Mouse (Mus musculus) kidney, adult 2 months (tissue): ENCODE measurements around the gene Rbm18. TPM values are rescaled to one million over a fixed set of nuclear protein-coding genes. Genes with fewer than 3 reads are reported as not detected.

Source experiments
- DNase-seq: peaks from one replicate; pipeline ENCODE4 v3.0.0; 2021
- H3K27ac ChIP-seq: fragments of 200-500 bp; 2 replicates; pipeline ENCODE4 v1.5.1; 2012; ENCODE audit warnings: low read depth, low read length, control low read depth, inconsistent platforms; ENCODE audit not compliant: insufficient read depth
- H3K27me3 ChIP-seq: fragments of 200-500 bp; replicated peaks from 2 replicates; pipeline ENCODE4 v1.6.1; 2012; ENCODE audit warnings: mild to moderate bottlenecking, moderate library complexity, low read length, inconsistent platforms; ENCODE audit not compliant: control insufficient read depth, insufficient read depth
- H3K36me3 ChIP-seq: fragments of 200-500 bp; 2 replicates; pipeline ENCODE4 v1.6.1; 2012; ENCODE audit warnings: mild to moderate bottlenecking, moderate library complexity, low read length, inconsistent platforms; ENCODE audit not compliant: control insufficient read depth, insufficient read depth
- H3K4me1 ChIP-seq: fragments of 200-500 bp; 2 replicates; pipeline ENCODE4 v1.6.1; 2011; ENCODE audit warnings: low read length; ENCODE audit not compliant: control insufficient read depth, insufficient read depth
- H3K4me3 ChIP-seq: fragments of 200-500 bp; 2 replicates; pipeline ENCODE4 v1.5.1; 2011; ENCODE audit warnings: mild to moderate bottlenecking, low read depth, low read length, control low read depth; ENCODE audit not compliant: insufficient read depth
- CTCF ChIP-seq: fragments of 200-500 bp; conservative IDR thresholded peaks from 2 replicates; pipeline ENCODE4 v1.5.1; 2011; ENCODE audit warnings: low read depth, mild to moderate bottlenecking, control low read depth, low read length, moderate library complexity, mixed read lengths; ENCODE audit not compliant: insufficient read depth, insufficient read length
- POLR2A ChIP-seq: fragments of 200-500 bp; IDR thresholded peaks from one replicate; pipeline ENCODE4 v1.6.1; 2011; ENCODE audit warnings: low read depth, low read length, control low read depth
- WGBS: fragments of 180-500 bp; shearing (Covaris S2); methylation state at CpG from one replicate; pipeline ENCODE4 v1.1.7; 2018; 5-methylcytosine and 5-hydroxymethylcytosine counted together
- polyA plus RNA-seq: library from polyadenylated mRNA; depleted of rRNA; stranded (reverse); fragments of >200 nt; gene quantifications from 2 replicates; pipeline ENCODE4 v1.2.3, GENCODE M21; 2012

The Rbm18 gene
- polyA plus RNA-seq, 1 experiment, result 15.2 TPM

GRCm38 (mm10) chr2:36135887-36136286 is 686 bp downstream of the Rbm18 start:
- WGBS, result under 1% methylated on average over 4 of the region's 4 CpGs
- Histone ChIP-seq H3K4me3 (peak overlapping the region; percentile 85), H3K27me3 (no peaks in the 10 kb centered on the region), H3K36me3 (peaks cover 9% of the 10 kb centered on the region), H3K27ac (peak overlapping the region; percentile 95), H3K4me1 (peaks cover 13% of the 10 kb centered on the region; the same call in 1 of the 2 replicates)
- no peak for DNase-seq
- TF ChIP-seq CTCF (no peak), POLR2A (no peak)

GRCm38 (mm10) chr2:36129051-36129450 is 7.5 kb downstream of the Rbm18 start:
- no peak overlapping the region for H3K27ac ChIP-seq
- DNase-seq, result no peak
- 82% methylated on average over 3 of the region's 3 CpGs for WGBS

GRCm38 (mm10) chr2:36127973-36128372 is 8.6 kb downstream of the Rbm18 start:
- H3K4me1 ChIP-seq, result peaks cover 7% of the 10 kb centered on the region
- H3K4me3 ChIP-seq, result no peak overlapping the region
- no peaks in the 10 kb centered on the region for H3K27me3 ChIP-seq
- WGBS, result 56% methylated on average over 4 of the region's 4 CpGs
- H3K36me3 ChIP-seq, result peaks cover 8% of the 10 kb centered on the region
- peak; percentile 52 for DNase-seq
- H3K27ac ChIP-seq, result peak overlapping the region; percentile 45; the same call in 1 of the 2 replicates
- no peak for TF ChIP-seq CTCF
- TF ChIP-seq POLR2A, result no peak

More at GRCm38 (mm10) chr2:36129051-36129450, 7.5 kb downstream of the Rbm18 start:
- peaks cover 7% of the 10 kb centered on the region for H3K4me1 ChIP-seq
- peaks cover 16% of the 10 kb centered on the region for H3K36me3 ChIP-seq
- no peaks in the 10 kb centered on the region for H3K27me3 ChIP-seq
- no peak overlapping the region for H3K4me3 ChIP-seq
- no peak for TF ChIP-seq CTCF
- TF ChIP-seq POLR2A, result no peak

GRCm38 (mm10) chr2:36126795-36127429 is 9.7 kb downstream of the Rbm18 start:
- TF ChIP-seq CTCF, result no peak
- TF ChIP-seq POLR2A, result no peak

GRCm38 (mm10) chr2:36112632-36113031 is 23.9 kb downstream of the Rbm18 start:
- peaks cover 3% of the 10 kb centered on the region for H3K36me3 ChIP-seq
- DNase-seq, result no peak
- 80% methylated on average over 3 of the region's 3 CpGs for WGBS
- H3K27me3 ChIP-seq, result no peaks in the 10 kb centered on the region
- H3K27ac ChIP-seq, result no peak overlapping the region
- no peak for TF ChIP-seq POLR2A
- TF ChIP-seq CTCF, result peak; percentile 24; the same call in 1 of the 2 replicates
- H3K4me3 ChIP-seq, result no peak overlapping the region
- no peaks in the 10 kb centered on the region for H3K4me1 ChIP-seq

More at GRCm38 (mm10) chr2:36126795-36127429, 9.7 kb downstream of the Rbm18 start:
- no peak for DNase-seq
- Histone ChIP-seq H3K4me1 (peaks cover 7% of the 10 kb centered on the region), H3K27me3 (no peaks in the 10 kb centered on the region), H3K4me3 (no peak overlapping the region), H3K27ac (no peak overlapping the region), H3K36me3 (peaks cover 6% of the 10 kb centered on the region)
- 83% methylated on average over 9 of the region's 9 CpGs for WGBS

GRCm38 (mm10) chr2:36108615-36109014 is 28.0 kb downstream of the Rbm18 start:
- 15% methylated on average over 7 of the region's 7 CpGs for WGBS
- no peak overlapping the region for H3K4me3 ChIP-seq
- H3K27ac ChIP-seq, result no peak overlapping the region
- peaks cover 5% of the 10 kb centered on the region for H3K27me3 ChIP-seq
- no peaks in the 10 kb centered on the region for H3K36me3 ChIP-seq
- TF ChIP-seq CTCF (no peak), POLR2A (no peak)
- no peak for DNase-seq
- H3K4me1 ChIP-seq, result no peaks in the 10 kb centered on the region

- WGBS, result 1% methylated on average over 58 of the region's 58 CpGs
- H3K27me3 ChIP-seq, result peaks cover 5% of the 10 kb centered on the region
- TF ChIP-seq POLR2A, result no peak
- no peak for TF ChIP-seq CTCF
- DNase-seq, result no peak
- no peak within 1 kb of the TSS for H3K27ac ChIP-seq
- H3K4me3 ChIP-seq, result peak within 1 kb of the TSS; percentile 31
- peaks cover 3% of the 10 kb centered on the region; the same call in 1 of the 2 replicates for H3K4me1 ChIP-seq
- no peaks in the 10 kb centered on the region for H3K36me3 ChIP-seq
Measured at GRCm38 (mm10) chr2:36104956-36105741, 31.4 kb downstream of the Rbm18 start, which contains the start of gene Lhx6. Lhx6 (minus strand) TSS chr2:36105408.
